Mouse (Mus musculus) spleen, adult 2 months (tissue): ENCODE results near the gene Cxcr5.

Experiments used
- CTCF ChIP-seq: fragments of 200-500 bp; IDR thresholded peaks from 2 replicates; pipeline ENCODE4 v1.5.1; 2011; ENCODE audit warnings: mild to moderate bottlenecking, inconsistent platforms; ENCODE audit not compliant: insufficient read depth, insufficient read length, insufficient replicate concordance; ENCODE audit errors: extremely low read depth
- POLR2A ChIP-seq: fragments of 200-500 bp; IDR thresholded peaks from 2 replicates; pipeline ENCODE4 v1.6.1; 2011; ENCODE audit warnings: low read depth, low read length, inconsistent platforms

GRCm38 (mm10) chr9:44568083-44568455, 6.4 kb upstream of the Cxcr5 start:
- TF ChIP-seq CTCF = no peak
- TF ChIP-seq POLR2A = no peak
